Mouse (Mus musculus): ENCODE results near the gene Cdkal1.

Gene Cdkal1

DNA sequence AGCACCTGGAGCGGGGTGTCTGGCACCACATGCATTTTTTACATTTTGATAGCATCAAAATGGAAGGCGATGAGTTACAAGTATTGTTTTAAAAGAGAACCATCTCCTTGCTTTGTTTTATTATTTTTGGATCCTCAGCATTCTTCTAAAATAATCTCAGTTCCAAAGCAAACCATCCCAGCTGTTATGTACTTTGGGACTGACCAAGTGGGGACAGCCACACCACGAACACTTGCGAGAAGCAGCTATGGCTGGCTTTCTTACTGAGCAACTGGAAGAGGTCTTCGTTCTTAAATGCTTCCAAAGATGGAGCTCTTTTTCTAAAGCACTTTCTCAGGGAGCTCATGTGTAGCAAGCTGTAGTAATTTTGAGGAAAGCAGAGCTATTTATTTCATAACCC is 668.7 kb downstream of the Cdkal1 start:
- DNase-seq (ENCODE audit: low read depth, low spot score), result no peak

DNA sequence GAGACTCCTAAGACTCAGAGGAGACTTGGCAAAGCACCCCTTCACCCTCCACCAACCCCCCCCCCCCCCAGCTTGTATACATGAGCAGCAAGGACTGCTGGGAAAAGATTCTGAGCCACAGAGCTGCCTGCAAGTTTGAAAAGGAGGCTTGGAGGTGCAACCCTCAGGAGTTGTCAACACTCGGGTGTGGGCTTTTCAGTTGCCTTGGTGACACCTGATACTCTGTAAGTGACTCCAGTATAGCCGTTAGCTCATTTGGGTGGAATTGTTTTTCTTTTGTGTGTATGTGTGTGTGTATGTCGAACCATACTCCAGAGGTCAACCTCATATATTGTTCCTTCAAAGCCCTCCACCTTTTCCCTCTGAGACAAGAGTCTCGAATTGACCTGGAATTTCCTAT is 669.9 kb downstream of the Cdkal1 start:
- no peak for DNase-seq (ENCODE audit: low read depth, low spot score)

DNA sequence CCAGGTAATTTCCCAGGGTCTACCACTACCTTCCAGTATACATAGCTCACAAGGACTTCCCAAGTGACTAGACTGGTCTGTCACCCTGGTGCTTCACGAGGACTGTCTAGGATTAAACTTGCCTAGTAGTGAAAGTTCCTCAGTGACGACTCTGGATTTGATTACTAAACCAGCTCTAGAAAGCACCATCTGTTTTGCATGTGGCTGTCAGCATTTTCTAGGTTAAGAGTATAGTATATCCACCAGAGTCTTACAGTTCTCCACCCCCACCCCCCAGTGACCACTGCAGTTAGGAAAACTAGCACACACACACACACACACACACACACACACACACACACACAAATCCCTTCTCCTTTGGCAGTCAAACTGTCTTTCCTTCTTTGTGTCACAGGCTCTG is 670.9 kb downstream of the Cdkal1 start:
- no peak for DNase-seq (ENCODE audit: low read depth, low spot score)

DNA sequence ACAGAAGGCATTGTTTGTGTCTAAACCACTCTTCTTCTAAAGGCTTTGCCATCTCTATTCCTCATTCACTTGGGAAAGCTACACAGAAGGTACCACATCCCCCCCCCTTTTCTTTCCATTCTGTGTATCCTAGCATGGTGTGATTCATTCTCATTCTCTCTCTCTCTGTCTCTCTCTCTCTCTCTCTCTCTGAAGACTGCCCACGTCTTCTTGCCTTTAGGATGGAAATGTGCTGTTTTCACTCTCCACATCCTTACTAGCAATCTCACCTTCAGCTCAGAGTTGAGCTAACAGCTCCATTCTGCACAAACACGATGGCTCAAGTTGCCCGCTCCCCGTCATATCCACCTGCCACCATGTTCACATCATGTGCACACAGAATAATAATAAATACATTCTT is 675.6 kb downstream of the Cdkal1 start:
- no peak for DNase-seq (ENCODE audit: low read depth, low spot score)

DNA sequence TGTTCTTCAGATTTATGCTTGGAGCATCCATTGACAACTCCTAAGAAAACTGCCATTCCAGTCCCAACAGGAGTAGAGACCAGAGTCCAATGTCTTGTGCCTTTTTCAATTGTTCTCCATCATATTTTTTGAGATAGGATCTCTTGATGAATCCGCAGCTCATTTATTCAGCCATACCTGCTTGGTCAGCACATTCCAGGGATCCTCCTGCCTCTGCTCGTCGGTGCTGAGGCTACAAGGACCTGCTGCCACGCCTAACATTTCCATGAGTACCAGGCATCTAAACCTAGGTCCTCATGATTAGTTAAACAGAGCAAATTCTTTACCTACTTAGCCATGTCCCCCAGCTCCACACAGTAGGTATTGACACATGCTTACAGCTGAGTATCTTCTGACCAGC is 676.2 kb downstream of the Cdkal1 start:
- no peak for DNase-seq (ENCODE audit: low read depth, low spot score)

DNA sequence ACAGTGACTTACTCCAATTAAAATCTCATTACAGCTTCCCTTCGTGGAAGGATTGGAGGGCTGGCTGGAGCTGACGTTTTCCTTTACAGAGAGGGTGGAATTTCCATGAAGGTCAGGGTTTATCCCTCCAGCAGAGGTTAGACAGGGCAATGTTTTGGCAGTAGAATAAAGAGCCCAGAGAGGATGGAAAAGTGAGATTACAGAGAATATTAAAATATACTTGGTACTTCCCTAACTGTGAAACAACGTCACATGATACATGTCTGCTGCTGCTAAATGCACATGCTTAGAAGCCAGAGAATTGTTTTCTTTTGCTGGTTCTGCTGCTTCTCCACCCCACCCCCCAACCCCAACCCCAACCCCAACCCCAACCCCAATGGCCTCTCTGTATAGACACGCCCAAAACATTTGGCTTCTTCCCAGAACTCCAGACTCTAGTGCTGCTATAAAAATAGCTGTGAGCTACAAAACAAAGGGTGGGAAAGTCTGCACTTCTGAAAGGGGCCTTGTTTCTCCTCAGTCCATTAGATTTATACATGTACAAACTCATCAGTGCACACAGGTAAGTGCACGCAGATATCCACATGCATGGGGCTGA is 677.5 kb downstream of the Cdkal1 start:
- DNase-seq (ENCODE audit: low read depth, low spot score), result no peak

DNA sequence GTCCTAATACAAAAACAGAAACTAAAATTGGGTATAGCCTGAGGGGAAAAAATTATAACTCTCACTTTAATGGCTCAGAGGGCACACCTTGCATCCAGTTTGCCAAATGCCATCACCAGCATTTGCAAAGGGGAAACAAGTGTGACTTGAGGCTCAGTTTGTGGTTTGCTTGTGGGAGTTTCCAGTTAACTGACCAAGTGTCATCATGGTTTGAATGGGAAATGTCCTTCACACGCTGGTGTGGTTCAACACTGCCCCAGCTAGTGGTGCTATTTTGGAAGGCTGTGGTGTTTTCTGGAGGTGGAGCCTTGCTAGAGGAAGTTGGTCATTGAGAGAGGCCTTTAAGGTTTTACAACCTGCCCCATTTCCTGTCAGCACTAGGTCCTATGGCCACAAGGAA is 686.1 kb downstream of the Cdkal1 start:
- no peak for DNase-seq (ENCODE audit: low read depth, low spot score)

DNA sequence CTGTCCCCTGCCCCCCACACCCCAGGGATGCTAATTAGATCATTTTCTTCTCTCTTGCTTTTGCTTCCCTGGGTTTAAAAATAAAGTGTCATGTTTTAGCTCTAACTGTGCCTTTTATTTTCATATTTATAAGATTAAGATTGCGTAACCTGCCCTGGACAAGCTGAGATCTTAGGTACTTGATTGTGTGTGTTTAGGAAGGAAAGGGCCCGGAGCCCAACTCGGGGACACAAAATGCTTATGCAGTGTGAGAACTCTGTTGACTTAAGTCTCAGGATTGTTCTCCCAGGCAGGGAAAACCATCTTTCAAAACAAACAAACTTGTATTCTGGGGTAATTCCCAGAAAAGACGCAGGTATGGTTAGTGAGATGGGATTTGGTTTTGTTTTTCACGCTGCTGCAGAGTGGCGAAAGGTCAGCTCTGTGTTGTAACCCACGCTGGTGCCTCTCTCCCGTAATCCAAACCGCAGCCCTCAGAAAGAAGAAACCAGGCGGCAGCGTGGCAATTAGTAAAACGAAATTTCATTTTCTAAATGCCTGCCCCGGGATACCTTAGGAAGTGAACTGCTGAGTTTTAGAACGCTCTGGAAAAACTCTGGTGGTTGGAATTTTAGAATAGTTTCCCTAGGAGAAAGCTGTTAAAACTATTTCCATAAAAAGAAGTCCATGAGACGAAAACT is 690.5 kb downstream of the Cdkal1 start:
- no peak for DNase-seq (ENCODE audit: low read depth, low spot score)

DNA sequence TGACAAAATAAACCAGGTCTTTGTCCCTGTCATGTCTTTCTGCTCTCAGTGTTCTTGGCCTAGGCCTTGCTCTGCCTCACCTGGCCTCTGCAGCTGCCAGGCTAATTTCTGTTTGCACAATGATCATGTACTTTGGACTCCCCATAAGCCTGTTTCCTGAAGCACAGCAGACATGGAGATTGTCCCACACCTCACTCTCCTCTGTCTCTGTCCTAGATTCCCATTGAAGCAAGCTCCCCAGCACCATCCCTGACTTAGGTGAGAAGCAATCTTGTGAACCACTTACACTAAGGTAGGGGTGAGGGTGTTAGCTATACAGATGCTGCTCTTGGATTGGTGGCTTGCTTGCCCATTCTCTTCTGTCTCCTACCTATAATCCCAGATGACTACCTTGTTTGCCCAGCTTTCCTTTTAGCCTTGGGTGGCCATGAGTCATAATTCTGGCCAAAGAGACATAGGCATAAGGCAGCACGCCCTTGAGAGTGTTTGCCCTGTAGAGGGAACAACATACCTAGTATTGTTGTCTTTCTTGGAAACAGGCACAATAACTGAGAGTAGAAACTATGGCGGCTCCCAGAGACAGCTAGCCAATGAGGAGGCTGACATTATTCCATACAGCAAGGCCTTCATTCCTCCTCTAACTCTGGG is 692.5 kb downstream of the Cdkal1 start:
- DNase-seq (ENCODE audit: low read depth, low spot score), result no peak

DNA sequence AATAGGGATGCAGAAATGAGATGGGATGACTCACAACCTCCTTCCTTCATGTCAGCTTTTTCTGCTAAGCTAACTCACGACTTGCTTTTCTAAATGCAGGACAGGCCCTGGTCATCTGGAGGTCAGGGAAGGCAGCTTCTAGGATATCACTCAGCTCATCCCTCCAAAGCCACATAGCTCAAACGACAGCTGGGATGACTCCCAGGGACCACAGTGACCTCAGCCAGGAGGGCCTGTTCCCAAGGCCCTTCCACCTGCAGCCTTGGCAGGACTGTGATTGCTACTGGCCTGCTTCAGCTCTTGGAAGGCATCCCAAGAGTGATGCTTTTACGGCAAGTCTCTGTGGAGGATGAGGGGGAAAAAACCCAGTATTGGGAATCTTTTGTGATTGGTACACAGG is 693.0 kb downstream of the Cdkal1 start:
- DNase-seq (ENCODE audit: low read depth, low spot score), result no peak

DNA sequence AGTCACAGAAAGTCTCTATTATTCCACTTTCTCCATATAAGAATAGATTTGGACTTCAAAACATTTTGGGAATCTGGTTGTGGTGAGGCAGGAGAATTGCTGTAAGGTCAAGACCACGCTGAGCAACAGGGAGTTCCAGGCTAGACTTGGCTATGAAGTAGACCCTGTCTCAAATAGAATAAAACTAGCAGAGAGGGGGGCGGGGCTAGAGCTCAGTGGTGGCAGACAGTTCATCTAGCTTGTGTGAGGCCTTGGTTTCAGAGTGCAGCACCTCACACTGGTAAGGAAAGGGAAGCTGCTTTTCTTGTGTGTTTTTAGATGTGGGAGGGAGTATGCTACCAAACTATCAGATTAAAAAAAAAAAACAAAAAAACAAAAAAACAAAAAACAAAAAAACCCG is 694.0 kb downstream of the Cdkal1 start:
- no peak for DNase-seq (ENCODE audit: low read depth, low spot score)

DNA sequence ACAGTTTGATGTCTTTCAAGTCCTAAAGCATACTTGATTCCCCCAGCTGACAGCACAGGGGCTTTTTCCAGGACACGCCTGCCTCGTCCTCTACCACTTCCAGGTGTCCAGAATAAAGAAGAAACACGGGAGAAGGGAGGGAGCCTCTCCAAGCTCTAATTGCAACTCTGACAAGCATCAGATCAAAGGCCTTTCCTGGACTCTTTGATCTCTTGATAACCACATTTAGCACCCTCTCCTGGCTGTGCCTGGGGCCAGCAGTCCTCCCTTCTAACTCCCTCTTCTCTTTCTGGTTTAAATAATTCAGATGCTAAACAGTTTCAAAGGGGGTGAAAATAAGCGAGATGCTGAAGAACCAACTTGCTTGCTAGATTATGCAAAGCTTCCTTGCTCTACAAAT is 698.8 kb downstream of the Cdkal1 start:
- DNase-seq (ENCODE audit: low read depth, low spot score), result no peak

DNA sequence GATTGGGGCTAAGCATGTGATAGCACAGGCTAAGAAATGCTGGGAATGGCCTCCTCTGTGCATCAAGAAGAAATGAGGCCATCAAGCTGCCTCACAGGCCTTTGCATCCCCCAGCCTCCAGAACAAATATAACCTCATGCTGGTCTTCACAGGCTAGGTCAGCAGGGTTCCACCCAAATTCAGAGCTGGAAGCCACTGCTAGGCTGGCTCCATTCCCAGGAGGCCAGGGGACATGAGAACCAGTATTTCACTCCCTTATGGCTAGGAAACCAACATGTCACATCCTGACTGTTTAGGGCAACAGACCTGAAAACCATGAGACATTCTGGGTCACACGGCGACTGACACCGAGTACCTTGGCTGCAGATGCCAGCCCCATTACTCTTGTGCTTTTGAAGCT is 700.2 kb downstream of the Cdkal1 start:
- no peak for DNase-seq (ENCODE audit: low read depth, low spot score)

DNA sequence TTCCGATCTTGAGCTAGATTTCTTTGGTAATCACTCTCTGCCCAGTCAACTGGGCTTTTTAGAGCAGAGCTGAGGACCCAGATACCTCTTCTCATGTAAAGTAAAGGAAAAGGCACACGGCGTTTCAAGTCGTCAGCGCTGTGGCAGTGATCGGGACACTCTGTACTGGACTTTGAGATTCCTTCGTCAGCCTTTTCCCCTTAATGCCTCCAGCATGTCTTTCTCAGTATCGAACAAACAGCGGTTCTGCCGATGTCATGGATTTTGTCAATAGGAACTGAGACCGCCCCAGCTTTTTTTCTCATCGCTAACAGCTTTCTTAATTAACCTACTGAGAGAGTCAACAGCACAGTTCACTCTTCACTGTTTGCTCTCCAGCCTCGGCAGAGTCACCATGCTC is 705.4 kb downstream of the Cdkal1 start:
- DNase-seq (ENCODE audit: low read depth, low spot score), result no peak

DNA sequence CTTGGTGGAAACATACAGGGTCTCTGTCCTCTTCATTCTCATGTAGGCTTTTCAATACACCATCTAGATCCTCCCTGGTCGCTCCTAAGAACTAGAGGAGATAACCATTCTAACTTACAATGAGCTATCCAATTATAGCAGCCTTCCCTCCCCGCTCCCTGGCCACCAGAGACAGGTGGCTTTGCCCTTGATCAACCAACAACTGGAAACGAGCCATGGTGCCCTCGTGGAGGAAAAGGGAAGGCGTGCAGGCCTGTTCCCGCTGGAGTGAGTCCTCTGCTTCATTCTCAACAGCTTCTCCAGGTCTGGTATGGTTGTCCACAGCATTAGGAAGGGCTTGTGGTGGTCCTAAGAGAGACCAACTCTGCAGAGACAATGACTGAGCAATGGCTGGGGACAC is 706.1 kb downstream of the Cdkal1 start:
- no peak for DNase-seq (ENCODE audit: low read depth, low spot score)

DNA sequence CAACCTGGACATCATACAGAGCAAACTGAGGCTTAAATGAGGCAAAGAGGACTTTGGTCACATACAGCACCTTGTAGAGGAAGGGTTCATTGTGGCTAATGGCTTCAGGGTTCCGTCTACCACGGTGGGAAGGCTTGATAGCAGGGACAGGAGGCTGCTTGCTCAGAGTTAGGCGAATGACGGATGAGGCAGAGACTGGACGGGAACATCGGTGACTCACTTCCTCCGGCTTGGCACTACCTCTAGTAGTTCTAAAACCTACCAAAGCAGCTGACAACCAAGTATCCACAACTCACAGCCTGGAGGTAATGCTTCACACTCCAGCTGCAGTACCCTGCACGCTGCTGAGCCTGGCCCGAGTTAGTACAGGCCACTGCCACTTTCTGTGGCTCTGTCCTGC is 706.9 kb downstream of the Cdkal1 start:
- DNase-seq (ENCODE audit: low read depth, low spot score), result no peak

All from telencephalon, adult 2 months (tissue).